Mouse (Mus musculus) mouse embryonic stem cell (cell line): ENCODE measurements around the gene Kcnt1.
"Not testable (repeated sequence)": the region's sequence is repeated elsewhere in the genome, so short reads cannot be mapped to it uniquely, and the experiment has no call there.

Experiments
- in situ Hi-C, 2 experiments: fragments of 300-500 bp; cut with MboI; formaldehyde crosslinking; loops; 1 replicate in 1 of 2; 3 replicates in 1 of 2; pipeline ENCODE4 v1.14.3; 2019 to 2020; ENCODE audit warnings: low sequenced_read_pairs in 2 of 2, low pct_unique_long_range_greater_than_20kb in 1 of 2, mixed read lengths in 1 of 2; ENCODE audit not compliant: unreplicated experiment in 1 of 2

Gene Kcnt1

DNA sequence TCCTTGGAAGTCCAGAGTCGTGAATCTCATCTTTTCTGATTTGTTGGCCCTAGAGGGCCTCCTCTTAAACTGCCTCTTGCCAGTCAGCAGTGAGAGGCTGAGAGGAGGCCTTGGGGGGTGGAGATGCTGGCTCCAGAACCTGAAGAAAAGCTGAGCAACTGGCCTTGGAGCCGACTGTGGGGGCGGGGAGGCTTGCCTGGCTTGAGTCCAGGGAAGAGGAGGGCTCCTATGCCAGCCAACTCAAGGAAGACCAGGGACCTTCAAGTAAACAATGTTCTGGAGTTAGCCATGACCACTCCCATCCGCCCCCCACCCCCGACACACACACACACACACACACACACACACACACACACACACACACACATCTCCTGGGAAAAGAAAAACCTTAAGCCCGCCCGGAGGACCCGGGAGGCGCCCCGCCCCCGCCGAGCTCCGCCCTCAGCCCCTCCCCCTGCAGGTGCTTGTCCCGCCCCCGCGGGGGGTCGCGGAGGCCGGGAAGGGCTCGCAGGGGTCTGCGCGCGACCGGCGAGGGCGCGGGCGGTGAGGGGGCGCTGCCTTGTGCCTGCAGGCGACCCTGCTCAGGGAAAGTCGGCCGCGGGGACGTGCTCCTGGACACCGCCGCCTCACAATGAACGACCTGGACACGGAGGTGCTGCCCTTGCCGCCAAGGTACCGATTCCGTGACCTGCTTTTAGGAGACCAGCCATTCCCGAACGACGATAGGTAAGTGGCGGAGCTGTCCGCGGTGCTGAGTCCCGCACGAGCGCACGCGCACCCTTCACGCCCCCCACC lies at the start of gene Kcnt1:
Gene Kcnt1 (plus strand): TSS at position 398 of the 795 bp plus-strand sequence.
- in situ Hi-C loops: no loop called here

DNA sequence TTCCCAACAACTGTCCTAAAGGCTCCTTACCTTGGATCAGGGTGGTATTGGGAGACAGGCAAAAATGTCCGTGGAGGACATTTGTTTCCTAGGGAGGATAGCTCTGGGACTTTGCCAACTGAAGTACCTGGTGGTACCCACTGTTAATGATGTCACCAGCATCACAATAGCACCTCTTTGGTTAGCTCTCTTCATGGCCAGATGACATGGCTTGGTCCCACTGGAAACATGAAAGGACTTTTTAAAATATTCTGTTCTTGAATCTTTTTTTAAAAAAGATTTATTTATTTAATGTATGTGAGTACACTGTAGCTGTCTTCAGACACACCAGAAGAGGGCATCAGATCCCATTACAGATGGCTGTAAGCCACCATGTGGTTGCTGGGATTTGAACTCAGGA lies 47.8 kb upstream of the Kcnt1 start, which contains the start of gene Glt6d1:
Gene Glt6d1 (minus strand): TSS at position 101 of the 400 bp plus-strand sequence.
- in situ Hi-C loops: not testable (repeated sequence)

DNA sequence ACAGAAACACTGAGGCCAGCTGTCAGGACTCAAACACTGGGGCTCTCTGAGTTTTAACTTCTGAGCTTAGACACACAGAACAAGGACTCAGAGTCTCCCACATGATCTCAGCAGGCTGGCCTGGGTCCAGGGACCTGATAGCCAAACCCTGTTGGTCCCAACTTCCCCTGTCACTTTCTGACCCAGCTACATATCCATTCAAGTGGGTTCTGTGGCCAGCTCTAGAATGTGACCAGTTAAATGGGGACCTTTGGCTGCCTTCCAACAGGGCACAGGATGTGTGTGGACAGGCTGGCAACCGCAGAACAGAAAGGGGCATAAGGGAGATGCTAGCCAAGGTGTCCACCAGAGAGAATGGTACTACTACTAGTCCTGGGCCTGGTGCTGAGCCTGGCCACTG lies 40.7 kb upstream of the Kcnt1 start, which contains the start of gene Lcn9:
Gene Lcn9 (plus strand): TSS at position 348 of the 400 bp plus-strand sequence.
- in situ Hi-C loops: no loop called here

DNA sequence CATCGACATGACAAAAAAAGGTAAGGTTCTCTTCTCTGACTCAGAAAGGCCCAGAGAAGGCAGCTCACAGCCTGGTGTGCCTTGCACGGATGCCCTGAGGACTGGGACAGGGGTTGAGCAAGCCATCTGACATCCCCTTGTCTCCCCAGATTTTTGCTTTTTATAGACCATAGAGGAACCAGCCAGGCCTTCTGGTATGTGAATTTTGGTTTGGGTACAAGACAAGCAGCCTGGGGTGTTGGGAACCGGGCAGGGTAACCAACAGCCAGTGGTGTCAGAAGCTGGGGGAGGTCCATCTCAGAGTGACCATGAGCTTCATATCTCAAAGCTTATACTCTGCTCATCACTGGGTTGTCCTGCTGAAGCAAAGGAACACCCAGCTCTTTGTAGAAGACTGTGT lies 38.8 kb upstream of the Kcnt1 start:
- in situ Hi-C loops: no loop called here

DNA sequence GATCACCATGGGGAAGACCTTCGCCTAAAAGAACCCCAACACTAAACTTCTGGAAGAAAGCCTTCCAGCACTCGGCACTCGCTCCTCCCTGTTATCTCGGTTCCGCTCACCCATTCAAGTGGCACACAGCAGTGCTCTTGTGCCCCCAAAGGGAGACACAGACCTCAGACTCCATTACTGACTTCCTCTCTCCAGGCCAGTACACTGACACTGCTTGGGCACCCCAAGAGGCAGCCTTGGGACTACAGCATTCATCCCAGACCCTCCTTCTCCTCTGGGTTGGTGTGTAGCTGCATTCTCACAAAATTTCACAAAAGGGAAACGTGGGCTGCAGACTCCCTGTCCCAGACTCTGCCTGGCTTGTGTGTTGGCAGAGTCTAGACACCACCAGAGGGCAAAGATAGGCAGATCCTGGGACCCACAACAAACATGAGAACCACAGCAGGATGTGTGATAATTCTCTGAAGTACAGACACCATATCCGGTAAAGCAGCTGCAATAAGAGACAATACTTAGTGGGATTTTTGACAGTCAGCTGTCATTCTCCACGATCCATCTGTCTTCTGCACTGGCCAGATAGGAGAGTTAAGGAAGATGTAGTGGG lies 35.1 kb upstream of the Kcnt1 start:
- in situ Hi-C loops: no loop called here

DNA sequence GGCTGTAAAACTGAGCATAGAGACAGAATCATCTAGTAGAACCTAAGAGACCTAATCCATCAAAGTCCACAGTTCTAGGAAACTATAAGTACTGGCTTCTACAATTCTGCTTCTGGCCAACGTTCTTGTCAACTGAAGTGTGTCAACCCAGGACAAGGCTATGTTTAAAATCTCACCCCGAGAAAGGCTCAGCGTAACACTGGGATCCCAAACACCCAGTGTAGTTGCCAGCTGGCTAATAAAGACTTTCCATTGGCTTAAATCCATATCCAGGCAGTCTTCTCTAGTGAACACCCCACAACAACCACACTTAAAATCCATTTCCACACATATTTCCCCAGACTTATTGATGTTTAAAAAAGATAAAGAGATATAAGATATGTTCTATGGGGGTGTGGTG lies 32.7 kb upstream of the Kcnt1 start:
- in situ Hi-C loops: no loop called here

DNA sequence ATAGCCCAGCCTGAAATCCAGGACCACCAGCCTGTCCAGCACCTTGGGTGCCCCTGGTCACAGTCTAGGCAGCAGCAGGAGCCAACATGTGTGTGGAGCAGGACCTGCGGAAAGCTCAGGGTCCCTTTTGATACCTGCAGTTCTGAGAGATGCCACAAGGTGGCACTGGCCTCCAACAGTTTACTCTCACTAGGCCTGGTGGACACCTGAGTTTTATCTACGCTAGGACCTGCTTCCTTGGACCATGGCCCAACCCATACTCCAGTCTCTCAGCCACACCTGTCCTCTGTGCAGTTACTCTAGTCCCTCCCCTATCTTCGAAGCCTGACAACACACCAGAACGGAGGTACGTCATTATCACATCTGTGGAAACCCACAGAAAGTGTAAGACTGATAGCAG lies 27.2 kb upstream of the Kcnt1 start:
- in situ Hi-C loops: no loop called here

DNA sequence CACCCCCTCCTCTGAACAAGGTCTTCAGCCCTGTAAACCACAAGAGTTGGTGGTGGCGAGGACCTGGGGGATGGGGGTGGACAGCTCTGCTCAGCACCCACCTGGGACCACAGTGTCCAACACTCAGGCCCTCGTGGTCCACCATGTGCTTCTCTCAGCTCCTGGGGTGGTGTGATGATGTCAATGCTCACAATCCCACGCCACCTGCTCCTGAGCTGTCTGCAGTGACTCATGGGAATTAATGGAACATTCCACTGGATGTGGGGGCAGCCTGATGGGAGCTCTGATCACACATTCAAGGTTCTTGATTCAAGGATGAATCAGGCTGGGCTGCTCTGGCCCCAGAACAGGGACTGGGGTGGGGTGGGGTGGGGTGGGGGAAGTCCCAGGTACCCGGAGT lies 21.4 kb upstream of the Kcnt1 start:
- in situ Hi-C loops: no loop called here

DNA sequence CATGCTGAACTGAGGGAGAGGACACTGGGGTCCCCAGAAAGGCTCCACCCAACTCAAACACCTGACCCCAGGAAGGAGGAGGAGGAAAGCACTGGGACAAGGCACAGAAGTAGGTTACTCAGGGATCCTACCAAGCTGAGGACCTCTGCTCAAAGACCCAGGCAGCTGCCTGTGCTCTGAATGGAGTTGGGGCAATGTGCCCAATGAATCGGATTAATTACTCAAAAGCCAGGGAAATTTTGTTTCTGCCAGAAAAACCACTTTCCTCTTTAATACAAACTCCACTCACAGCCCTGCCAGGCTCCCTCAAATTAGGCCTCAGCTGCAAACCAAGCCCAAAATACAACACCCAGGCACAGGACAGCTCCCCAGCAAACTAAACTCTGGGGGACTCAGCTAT lies 20.8 kb upstream of the Kcnt1 start:
- in situ Hi-C loops: no loop called here

DNA sequence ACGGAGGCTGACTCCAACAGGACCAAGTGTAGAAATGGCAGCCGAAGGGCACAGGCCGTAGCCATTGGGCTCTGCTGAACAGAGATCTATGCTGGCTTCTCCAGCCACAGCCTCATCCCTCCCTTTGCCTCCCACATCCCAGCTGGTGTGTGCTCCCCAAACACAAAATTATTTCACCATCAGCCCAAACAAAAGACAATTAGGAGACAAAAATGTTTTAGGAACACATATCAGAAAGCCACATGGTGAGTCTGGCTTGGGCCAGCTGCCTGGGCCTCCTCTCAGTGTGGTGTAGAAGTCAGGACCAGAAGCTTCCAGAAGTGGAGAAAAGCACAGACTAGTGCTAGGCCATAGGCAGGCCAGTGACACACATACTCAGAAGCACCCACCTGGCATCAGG lies 19.4 kb upstream of the Kcnt1 start:
- in situ Hi-C loops: no loop called here

DNA sequence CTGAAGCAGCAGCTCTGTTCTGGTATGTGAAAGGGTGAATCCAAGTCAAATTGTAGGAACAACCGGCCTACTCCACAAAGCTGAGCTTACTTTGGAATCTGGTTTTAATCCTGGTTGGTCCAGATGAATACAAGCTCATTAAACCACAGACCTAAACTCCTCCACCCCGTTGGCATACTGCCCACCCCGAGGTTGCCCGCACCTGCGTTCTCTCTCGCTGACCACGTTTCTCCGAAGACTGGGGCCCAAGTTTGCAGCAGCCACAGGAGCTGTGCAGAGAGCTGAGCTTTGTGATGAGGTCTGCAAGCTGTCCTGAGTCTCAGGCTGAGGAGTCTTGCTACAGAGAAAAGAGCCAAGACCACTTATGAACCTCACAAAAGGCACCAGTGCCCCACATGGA lies 17.0 kb upstream of the Kcnt1 start:
- in situ Hi-C loops: no loop called here

DNA sequence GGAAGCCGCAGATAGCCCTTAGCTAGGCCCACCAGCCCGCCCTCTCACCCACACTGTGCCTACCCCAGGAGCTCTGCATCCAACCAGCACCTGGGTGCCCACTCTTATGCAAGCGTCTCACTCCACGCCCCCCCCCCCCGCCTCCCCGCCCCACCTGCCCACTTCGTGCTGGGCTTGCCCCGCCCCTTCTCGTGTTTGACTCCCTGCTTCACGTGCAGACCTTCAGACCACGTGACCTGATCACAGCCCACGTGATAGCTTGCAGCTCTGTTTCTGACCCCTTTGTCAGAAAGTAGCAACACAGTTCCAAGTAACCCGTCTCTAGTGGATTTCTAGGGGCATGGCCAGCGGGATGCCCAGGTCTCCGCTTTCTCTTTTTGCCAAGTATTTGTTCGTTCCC lies 16.3 kb upstream of the Kcnt1 start, which contains the start of gene Sohlh1:
Gene Sohlh1 (minus strand): TSS at position 23 of the 400 bp plus-strand sequence.
- in situ Hi-C loops: no loop called here

DNA sequence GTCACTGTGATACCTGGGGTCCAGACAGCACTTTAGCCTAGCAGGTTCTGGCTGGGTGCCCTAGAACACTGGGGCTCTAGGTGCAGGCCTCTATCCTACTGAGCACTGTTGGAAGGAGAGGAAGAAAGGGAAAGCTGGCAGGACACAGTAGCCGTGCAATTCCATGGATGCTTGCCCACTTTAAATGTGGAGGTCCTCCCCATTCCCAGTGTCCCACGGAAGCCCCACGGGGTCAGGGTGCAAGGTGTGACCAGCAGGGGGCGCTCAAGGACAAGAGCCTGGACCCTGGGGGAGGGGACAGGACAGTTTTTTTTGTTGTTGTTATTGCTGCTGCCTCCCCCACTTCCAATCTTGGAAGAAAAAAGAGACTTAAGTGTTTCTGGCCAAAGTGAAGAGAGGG lies 13.2 kb upstream of the Kcnt1 start:
- in situ Hi-C loops: no loop called here

DNA sequence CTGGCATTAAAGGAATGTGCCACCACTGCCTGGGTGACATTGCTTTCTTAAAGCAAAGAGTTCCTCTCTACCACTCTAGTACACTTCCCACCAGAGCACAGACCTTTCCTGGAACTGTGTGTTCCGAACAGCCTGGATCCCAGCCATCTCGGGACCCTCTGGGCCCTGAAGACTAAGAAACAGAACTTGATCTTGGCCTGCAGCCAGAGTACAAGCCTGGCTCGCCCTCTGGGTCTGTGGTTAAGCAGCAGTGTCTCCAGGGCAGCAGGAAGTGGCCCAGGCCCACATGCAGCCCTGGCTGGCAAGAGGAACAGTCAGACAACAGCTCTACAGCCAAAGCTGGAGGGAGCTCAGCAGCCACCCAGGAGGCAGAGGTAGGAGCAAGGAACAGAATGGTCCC lies 10.9 kb upstream of the Kcnt1 start:
- in situ Hi-C loops: no loop called here

DNA sequence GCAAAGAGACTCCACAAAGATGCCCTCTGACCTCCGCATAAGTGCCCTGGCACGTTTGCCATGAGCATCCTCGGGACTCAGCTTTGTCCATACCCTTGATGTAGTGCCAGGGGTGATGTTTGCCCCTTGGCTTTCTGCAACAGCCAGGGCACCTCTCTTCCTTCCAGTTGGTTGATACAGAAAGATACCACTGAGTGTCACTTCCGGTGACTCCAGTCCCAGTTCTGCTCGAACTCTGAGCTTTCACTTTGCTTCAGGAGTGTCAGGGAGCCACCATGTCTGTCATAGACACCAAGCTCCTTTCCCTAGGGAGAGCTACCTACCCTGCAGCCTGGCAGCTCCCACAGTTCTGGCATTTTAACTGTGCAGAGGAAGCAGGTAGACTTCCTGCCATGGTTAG lies 9.5 kb upstream of the Kcnt1 start:
- in situ Hi-C loops: no loop called here

DNA sequence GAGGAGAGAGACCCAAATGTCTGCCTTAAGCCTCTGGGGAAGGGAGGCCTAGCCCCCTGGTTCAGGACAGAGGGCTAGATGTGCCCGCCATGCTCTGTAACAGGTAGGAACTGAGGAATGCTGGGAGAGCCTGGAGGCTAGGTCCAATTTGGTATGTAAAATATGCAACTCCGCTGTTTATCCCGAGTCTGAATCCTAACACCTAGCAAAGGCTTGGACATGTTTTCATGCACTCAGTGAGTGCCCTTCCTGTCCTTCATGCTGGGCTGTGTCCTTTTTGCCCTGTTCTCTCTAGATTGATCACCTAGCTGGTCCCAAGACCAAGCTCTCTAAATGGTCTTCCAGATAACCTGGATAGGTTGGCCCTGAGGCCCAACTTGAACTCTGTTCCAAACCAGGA lies 3.6 kb upstream of the Kcnt1 start:
- in situ Hi-C loops: no loop called here

DNA sequence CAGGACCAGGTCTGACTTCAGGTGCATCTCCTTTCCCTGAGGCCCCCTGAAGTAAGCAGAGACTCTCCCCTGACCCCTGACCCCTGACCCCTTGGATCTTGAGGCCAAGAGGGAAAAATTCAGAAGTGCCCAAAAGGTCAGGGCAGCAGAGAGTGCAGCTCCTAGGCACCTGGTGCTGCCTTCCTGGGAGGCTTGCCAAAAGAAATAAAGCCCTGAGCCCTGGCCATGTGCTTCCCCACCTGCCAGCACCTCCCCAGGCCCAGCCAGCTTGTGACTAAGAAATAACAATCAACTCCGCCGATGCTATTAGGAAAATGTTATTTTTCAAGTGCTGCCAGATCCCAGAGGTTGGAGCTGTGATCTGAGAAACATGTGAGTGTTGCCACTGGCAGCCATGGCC lies 1.5 kb upstream of the Kcnt1 start:
- in situ Hi-C loops: no loop called here

DNA sequence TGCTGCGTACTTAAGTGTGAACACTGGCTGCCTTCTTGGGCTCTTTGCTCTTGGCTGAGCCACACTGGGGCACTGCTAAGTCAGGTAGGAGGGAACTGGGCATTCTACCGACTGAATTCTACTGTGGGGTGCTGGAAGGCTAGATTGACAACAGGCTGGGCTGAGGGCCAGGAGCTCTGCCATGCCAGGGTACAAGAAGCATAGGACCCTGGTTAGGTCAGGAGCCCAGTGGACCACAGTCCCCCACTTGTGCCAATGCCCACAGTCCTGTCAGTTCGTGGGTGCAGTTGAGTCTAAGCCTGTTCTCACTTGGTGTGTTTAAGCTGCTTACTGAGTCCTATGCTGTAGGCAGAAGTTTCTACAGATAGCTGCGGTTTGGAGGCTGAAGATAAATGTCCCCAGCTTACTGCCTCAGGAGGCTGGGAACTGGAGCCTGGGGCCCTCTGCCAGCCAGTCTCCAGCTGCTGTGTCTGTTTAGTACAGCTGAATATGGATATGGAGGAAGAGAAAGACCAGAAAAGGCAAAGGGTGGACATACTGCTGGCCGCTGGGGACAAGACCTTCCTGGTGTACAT lies 751 bp upstream of the Kcnt1 start:
- in situ Hi-C loops: no loop called here

DNA sequence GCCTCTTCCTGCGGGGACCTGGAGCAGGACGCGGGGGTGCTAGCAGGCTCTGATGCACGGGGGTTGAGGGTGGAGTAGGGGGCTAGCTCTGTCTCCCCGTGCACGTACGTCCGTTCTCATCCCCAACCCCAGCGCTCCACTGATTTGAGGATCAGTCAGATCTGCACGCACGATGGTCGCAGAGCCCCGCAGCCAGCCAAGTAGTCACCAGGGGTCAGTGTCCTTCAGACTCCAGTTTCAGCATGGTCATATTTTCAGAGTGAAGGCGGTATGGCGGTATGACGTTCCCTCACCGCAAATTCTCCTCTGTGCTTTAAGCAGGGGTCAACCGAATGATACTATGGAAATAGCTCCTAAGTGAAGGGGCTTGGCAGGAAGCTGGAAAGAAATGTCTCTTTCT lies 696 bp downstream of the Kcnt1 start:
- in situ Hi-C loops: no loop called here

DNA sequence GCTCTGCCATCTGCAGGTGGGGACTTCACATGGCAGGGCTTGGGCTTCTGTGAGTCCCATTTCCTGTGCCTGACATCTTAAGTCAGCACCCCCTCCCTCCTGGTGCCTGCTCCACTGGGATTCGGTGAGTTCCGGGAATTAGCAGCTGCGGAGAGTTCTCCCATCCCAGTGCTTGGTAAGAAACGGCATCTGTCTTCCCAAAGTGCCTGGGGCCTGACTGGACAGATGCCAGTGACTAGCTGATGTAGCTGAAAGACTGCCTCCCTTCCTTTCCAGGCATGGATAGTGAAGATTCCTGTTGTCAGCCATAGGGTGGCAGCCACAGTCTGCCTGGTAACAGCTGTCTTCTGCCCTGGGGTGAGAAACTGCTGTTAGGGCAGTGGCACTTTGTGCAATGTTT lies 1.9 kb downstream of the Kcnt1 start:
- in situ Hi-C loops: no loop called here
